Mouse (Mus musculus) urinary bladder, postnatal 25 days (tissue): Measurements from ENCODE around the gene Lmbr1l.
"Not testable (repeated sequence)": the region's sequence is repeated elsewhere in the genome, so short reads cannot be mapped to it uniquely, and the experiment has no call there.

Source experiments
- DNase-seq: peaks from one replicate; pipeline ENCODE4 v3.0.0; 2022; ENCODE audit warnings: low spot score

Gene Lmbr1l

DNA sequence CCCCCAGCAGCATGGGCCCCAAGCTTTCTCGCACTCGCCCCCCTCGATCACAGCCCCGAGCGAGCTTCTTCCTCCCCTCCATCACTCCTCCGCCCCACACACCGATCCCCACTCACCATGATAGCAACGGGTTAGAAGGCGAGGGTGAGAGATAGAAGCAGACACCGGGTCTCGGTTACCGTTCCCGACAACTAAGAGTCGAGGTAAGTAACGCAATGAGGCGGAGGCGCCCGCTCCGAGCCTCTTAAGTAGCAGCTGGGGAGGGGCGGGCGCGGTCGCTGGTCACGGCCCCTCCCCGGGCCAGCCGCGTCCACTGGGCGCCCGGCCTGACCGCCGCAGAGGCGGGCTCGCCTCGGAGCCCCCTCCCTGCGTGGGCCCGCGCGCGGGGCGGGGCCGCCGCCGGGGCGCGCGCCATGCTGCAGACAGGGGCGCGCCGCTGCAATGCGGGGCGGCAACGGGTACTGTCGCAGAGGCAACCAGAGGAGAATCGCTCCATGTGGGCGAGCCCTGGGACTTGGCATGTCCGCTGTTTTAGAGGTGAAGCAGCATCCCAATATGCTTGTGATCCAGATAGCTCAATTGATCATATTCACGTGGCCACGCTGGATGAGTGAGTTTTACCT is 16.3 kb upstream of the Lmbr1l start, which contains the start of gene Tuba1b:
TSS of gene Tuba1b (minus strand) at position 349 of the 623 bp plus-strand sequence.
- peak; percentile 87 for DNase-seq

DNA sequence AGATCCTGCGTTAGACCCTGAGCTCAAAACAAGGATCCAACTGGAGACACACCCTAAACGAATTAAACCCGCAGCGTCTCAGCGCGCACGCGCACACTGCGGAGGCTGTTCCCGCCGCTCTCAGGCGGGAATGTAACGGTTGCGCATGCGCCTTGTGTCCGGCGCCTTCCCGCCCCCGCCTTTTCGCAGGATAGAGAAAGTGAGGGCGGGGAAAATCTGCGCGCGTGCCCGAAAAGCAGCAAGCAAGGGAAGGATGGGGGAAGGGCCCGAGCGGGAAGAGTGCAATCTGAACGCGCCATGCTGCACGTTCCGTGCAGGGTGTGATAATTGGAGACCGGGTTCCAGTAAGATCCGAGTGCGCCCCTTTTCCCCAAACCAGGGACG is 15.8 kb upstream of the Lmbr1l start:
- DNase-seq, result peak; percentile 93

DNA sequence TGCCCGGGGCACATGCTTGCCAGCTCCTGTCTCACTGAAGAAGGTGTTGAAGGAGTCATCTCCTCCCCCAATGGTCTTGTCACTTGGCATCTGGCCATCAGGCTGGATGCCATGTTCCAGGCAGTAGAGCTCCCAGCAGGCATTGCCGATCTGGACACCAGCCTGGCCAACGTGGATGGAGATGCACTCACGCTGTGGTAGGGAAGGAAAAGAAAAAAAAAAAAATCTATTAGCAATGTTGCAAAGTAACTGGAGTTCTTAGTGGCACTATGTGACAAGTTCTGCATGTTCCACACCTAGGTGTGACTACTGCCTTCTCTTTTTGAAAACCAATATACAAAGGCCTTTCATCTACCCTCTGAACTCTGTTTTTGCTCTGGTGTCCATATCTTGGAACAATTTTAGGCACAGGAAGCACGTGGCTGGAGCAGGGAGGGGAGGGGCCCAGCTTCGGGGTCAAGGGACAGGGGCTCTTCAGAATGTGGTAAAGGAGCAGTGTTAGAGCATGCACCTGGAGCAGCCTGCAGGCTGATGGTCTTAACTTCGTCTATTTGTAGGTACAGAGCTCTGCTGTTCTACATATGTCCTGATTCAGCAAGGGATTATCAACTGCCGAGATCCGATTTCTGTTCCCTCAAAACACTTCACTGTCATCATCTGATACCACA is 15.1 kb upstream of the Lmbr1l start:
- not testable (repeated sequence) for DNase-seq

DNA sequence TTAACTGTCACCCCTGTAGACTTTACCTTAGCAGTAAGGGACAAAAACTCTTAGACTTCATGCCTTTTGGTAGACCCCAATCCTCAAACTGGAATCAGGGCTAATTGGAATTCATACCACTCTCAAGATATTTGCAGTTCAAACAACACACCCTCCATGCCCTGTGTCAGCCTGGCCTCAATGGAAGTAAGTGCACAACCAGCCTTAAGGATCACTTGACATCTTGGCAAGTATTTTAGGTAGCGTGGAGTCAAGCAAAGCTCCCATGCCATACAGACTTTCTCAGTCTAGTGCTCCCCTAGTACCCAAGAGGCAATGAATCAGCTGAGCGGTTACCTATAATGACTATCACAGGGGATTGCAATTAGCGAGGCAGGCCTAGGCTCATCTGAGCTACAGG is 13.0 kb upstream of the Lmbr1l start:
- DNase-seq, result no peak

DNA sequence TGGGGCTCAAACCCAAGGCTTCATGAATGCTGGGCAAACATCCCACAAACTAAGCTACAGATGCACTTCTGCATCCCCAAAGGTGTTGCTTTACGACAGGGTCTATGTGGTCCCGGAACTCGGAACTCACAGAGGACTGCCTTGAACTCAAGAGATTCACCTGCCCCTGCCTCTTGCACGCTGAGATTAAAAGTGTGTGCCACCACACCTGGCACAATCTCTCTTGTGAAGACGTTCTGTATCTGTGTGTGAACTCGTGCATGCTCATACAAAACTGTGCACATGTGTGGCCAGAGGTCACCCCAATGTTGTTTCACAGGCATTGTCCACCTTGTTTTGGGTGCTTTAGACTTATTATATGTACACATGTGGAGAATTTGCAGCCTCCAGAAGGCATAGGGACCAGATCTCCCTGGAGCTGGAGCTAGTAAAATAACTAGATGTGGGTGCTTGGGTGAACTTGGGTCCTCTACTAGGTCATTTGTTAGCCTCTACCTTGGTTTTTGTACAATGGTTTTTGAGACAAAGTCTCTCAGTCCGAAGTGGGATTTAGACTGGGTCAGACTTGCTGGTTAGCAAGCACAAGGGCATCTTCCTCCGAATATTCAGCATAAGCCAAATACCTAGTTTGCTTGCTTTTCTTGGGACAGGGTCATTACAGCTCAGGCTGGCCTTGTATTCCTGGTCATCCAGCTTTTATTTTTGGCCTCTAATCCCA is 12.1 kb upstream of the Lmbr1l start:
- DNase-seq, result no peak

DNA sequence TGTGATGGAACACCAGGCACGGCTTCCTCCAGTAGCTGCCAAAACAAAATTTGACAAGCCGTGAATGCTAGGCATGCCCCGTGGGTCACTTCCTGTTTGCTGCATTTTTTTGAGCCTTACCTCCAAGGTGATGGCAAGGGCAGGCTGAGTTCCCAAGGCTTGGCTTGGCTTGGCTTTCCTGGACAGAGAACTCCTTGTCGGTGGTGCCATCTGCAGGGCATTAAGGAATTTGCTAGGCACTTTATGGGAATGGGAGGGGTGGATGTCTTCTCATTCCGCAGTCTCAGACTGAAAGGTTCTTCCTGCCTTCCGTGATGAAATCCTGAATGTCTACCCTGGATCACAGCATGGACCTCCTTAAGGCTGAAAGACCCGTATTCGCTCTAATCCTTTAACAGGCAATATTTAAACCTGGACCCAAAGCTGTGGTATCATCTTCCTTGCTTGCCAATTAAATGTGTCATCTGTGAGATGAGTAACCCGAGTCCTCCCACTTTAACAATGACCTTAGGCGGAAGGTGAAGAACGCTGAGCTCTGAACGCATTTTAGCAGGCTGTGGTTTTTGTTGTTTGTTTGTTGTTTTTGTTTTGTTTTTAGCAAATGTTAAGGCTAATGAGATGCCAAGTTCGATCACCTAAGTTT is 10.7 kb upstream of the Lmbr1l start:
- peak; percentile 45 for DNase-seq

DNA sequence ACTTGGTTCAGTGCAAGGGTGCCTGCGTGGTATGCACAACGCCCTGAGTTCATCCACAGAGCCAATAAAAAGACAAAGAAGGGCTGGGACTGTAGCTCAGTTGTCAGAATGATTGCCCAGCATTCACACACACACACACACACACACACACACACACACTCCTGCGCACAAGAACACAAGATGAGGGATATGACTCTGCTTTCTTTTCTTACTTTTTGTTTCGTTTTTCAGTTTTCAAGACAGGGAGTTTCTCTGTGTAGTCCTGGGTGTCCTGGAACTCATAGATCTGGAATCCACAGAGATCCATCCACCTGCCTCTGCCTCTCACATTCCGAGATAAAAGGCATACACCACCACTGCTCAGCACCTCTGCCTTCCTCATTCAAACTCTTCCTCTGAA is 9.5 kb upstream of the Lmbr1l start:
- no peak for DNase-seq

DNA sequence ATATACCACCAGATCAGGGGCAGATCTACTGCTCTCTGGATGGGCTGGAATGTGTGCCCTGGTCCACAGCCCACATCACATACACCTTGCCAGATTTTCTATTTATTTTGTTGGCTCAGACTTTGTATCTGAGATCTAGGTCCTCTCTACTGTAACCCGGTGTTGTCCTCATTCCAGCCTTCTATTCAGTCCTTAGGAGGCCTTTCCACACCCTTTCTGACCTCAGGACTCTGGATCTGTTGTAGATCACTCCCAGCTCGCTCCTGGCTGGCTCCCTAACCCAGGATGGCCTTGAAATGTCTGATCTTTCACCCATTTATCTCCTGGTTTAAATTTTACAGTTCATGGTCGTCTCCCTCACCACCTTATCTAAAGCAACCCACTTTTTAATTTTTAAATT is 6.7 kb upstream of the Lmbr1l start:
- no peak for DNase-seq

DNA sequence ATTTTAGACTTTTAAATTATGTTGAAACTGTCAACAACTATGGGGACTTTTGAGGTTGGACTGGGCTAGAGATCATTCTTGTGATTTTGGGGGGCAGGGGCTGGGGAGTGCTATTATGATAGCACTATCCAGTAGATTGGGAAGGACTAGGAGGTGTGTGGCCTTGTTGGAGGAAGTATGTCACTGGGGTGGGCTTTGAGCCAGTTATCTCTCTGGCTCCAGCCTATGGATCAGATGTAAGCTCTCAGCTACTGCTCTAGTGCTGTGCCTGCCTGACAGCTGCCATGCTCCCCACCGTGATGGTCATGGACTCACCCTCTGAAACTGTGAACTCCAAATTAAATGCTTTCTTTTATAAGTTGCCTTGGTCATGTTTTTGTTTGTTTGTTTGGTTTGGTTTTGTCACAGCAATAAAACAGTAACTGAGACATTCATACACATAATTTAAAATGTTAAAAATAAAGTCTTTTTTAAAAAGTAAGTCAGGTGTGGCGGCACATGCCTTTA is 5.1 kb upstream of the Lmbr1l start:
- no peak for DNase-seq

DNA sequence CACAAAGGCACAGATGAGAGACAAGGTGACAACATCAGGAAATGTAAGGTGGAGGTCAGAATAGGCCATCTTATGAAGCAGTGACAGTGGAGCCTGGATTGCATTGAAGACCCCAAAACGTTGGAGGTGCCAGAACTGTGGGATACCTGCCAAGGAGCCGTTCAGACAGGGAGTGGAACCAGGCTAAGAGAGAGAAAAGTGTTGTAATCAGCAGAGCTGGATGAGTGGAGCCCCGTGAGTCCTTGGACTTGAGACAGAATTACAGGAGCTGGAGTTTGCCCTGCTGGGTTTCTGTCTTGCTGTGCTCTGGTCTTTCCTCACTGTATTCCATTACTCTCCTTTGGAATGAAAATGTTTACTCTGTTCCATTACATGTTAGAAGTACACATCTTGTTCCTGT is 4.5 kb upstream of the Lmbr1l start:
- no peak for DNase-seq

DNA sequence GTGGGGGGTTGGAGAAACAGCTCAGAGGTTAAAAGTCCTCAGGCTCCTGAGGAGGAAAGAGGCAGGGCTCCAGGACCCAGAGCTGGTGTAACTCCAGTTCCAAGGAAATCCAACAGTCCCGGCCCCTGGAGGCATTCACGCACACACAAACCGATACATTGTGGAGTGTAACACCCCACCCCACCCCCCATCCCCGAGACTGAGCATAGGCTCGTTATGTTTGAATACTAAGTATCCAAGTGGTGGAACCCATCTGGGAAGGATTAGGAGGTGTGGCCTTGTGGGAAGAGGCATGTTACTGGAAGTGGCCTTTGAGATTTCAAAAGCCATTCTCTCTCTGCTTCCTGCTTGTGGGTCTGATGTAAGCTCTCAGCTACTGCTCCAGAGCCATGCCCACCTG is 3.5 kb upstream of the Lmbr1l start:
- DNase-seq, result no peak

DNA sequence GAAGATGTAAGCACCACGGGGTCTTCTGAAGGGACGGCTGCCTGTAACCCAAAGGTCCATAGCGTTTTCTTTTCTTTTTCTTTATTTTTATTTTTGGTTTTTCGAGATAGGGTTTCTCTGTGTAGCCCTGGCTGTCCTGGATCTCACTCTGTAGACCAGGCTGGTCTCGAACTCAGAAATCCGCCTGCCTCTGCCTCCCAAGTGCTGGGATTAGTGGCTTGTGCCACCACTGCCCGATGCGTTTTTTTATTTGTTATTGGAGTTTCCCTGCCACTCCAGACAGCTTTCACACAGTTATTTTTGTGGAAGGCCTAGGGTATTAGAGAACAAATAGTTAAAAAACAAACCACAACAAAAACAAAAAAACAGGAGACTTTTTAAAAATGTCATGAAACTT is 466 bp upstream of the Lmbr1l start:
- not testable (repeated sequence) for DNase-seq

DNA sequence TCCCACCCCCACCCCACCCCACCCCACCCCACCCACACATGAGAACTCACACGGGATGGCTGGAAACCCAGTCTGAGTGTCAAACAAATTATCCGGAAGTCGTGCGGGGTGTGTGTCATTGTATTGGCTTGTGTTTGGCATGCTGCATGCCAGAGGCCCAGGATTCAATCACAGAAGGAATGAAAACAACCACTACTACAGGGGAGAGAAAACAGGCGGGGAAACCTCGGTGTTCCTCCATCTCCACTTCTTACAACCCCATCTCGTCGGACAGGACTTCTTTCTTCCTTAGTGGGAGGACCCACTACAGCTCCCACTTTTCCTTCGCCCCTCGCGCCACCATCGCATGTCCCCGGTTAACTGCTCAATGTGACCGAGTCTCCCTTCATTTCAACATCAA is 940 bp downstream of the Lmbr1l start:
- peak; percentile 29 for DNase-seq

DNA sequence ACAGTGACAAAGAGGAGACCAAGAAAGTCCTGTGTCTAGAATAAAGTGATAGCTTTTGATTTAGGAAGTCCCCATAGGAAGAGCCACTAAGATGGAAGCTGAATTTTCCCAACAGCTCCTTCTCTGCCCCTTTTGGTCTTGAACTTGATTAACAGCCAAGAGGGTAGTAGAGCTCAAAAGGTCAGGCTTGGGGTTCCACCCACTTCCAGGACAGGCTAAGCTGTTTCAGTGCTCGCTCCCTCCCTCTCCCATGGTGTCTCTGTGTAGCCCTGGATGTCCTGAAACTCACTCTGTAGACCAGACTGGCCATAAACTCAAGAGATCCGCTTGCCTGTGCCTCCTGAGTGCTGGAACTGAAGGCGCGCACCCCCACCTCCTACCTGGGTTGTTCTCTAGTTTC is 2.0 kb downstream of the Lmbr1l start:
- DNase-seq, result no peak

DNA sequence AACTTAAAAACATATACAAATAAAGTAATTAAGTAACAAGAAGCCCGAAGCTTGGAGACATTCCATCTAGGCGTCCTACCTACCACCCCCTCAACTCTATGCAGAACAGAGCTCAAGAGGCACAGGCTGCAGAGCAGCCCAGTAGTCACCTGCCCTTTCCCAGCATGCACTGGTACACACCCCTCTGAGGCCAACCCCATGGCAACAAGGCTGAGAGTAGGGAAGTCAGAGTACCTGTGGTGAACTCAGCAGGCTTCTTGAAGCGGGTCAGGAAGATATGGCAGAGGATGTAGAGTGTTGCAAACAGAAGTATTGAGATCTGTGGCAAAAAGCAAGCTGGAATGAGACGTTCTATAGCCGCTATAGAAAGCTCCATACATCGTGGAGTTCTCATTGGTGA is 3.1 kb downstream of the Lmbr1l start:
- no peak for DNase-seq

DNA sequence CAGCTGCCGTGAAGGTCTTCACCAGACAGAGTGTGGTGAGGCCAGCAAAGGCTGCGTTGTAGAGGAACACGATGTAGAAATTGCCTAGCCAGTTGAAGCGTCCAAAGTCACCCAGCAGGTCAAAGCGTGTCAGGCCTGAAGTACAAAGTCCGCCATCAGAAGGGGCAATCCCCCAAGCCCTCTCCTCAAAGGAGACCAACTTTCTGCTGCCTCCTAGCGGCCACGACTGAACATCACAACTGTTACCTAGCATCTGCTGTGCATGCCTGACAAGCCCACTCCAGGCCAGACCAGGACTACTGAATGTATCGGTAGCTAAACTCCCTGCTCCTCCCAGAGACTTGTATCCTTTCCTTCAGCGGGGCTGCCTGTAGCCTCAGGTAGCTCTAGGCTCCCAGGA is 13.3 kb downstream of the Lmbr1l start:
- no peak for DNase-seq

DNA sequence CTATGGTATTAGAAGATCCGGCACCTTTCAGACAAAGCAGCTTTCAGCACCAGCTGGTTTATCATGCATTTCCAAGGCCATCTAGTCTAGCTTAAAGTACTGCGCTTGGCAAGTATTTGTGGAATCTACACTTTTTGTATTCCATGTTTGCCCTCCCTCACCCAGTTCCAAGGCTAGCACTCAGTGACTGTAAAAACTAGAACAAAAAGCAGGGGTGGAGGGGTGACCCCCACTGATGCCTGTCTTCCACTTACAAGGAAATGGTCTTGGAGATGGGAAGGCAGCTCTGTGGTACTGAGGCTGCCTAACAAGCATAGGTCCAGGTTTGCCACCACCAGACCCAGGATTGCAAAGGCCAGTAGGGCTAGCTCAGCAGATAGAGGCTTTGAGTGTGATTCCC is 15.4 kb downstream of the Lmbr1l start:
- no peak for DNase-seq

DNA sequence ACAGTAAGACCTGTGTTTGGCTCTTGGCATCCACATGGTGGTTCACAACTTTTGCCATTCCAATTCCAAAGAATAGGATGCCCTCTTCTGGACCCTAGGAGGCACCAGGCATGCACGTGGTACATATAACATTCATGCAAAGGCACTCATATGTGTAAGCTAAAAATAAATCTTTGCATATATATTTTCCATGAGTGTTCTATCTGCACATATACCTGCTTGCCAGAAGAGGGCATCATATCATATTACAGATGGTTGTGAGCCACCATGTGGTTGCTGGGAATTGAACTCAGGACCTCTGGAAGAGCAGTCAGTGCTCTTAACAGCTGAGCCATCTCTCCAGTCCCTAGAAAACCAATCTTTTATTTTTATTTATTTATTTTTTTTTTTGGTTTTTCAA is 16.5 kb downstream of the Lmbr1l start:
- DNase-seq, result no peak

DNA sequence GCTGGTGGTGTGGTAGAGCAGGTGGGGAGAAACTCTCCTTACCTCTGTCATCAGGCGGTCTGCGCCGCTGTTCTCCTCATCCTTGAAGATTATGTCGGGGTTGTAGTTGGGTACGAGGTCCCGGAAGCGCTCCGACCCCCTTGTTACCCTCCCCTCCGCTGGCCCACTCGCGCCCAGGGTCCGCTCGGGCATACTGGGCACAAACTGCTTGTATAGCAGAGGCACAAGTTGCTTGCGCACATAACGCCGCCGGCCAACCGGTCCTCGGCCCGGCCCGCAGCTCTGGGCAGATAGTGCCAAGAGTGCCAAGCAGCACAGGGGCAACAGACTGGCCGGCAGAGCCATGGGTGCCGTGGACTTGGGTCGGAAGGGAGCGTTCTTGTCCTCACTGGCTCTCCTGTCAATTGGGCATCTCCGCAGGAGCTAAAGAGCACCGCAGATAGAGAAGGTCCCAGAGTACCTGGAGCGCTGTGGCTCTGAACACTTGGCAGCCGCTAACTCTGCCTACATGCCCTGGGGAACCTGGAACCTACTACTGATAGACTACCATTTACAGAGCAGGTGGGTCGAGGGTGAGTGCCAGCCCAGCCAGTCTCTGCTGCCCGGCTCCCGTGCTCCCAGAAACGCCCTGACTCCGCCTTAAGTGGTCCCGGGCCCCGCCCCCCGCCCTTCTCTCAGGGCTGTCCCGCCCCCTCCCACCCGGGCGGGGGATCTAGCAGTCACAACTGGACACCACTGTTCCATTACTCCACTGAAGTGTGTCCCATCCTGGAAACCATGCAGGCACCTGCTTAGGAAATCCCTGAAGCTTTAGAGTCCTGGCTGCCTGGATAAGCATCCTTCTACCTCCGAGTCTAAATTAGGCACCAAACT is 19.9 kb downstream of the Lmbr1l start, which contains the start of gene Dhh:
TSS of gene Dhh (minus strand) at position 613 of the 873 bp plus-strand sequence.
- no peak for DNase-seq

DNA sequence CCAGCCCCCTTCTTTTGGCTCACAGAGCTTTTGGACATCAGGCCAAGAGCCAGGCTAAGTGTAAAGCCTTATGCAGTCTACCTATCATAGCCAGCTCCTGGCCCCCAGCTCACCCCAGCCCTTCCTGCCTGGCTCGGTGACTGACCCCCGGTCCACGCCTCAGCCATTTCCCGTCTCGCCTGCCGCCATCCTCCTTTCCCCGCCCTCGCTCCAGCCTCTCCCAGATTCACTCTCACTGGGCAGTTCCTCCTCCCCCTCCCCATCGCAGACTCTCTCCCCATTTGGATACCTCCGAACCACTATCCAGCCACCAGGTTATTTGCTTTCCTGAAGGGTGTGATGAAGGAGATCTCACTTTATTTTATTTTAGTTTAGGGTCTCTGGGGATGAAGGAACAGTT is 20.5 kb downstream of the Lmbr1l start:
- no peak for DNase-seq
